Mouse (Mus musculus): ENCODE results near the gene Ermap. TPM values are rescaled to one million over a fixed set of nuclear protein-coding genes. Genes with fewer than 3 reads are reported as not detected.

Gene Ermap
- polyA plus RNA-seq, 1 experiment: 0.08 TPM

GRCm38 (mm10) chr4:119173851-119174453 lies 15.9 kb downstream of the Ermap start, which contains the start of gene Zfp691:
Gene Zfp691, minus strand, starts transcription at chr4:119174195.
- under 1% methylated on average over 40 of the region's 40 CpGs for WGBS

GRCm38 (mm10) chr4:119172919-119173650 lies 16.7 kb downstream of the Ermap start:
- no peak for DNase-seq
- Histone ChIP-seq H3K4me1 (ENCODE audit: control insufficient read depth, insufficient read depth, low read length) (peaks cover 7% of the 10 kb centered on the region; the same call in 1 of the 2 replicates), H3K27me3 (replicated peaks; ENCODE audit: control insufficient read depth, insufficient read depth, low read length) (no peaks in the 10 kb centered on the region), H3K27ac (ENCODE audit: insufficient read depth, low read depth, low read length) (peak overlapping the region; percentile 62; the same call in 1 of the 2 replicates), H3K4me3 (ENCODE audit: insufficient read depth, low read depth, low read length) (peak overlapping the region; percentile 72), H3K36me3 (ENCODE audit: control insufficient read depth, insufficient read depth, low read length) (no peaks in the 10 kb centered on the region; the same call in 1 of the 2 replicates)
- TF ChIP-seq CTCF (conservative IDR thresholded peaks at IDR 0.05; ENCODE audit: insufficient read depth, insufficient read length, low read depth, low read length) (no peak), POLR2A (IDR thresholded peaks at IDR 0.05; ENCODE audit: low read depth, low read length) (no peak)
- WGBS: 22% methylated on average over 18 of the region's 18 CpGs

More at GRCm38 (mm10) chr4:119173851-119174453, 15.9 kb downstream of the Ermap start, which contains the start of gene Zfp691:
- Histone ChIP-seq H3K4me3 (ENCODE audit: insufficient read depth, low read depth, low read length) (peak within 1 kb of the TSS; percentile 72), H3K36me3 (ENCODE audit: control insufficient read depth, insufficient read depth, low read length) (no peaks in the 10 kb centered on the region; the same call in 1 of the 2 replicates), H3K27me3 (replicated peaks; ENCODE audit: control insufficient read depth, insufficient read depth, low read length) (no peaks in the 10 kb centered on the region), H3K4me1 (ENCODE audit: control insufficient read depth, insufficient read depth, low read length) (peaks cover 7% of the 10 kb centered on the region; the same call in 1 of the 2 replicates), H3K27ac (ENCODE audit: insufficient read depth, low read depth, low read length) (peak within 1 kb of the TSS; percentile 62)
- DNase-seq: peak; percentile 99
- TF ChIP-seq CTCF (conservative IDR thresholded peaks at IDR 0.05; ENCODE audit: insufficient read depth, insufficient read length, low read depth, low read length): no peak
- TF ChIP-seq POLR2A (IDR thresholded peaks at IDR 0.05; ENCODE audit: low read depth, low read length): peak; percentile 78

DNA sequence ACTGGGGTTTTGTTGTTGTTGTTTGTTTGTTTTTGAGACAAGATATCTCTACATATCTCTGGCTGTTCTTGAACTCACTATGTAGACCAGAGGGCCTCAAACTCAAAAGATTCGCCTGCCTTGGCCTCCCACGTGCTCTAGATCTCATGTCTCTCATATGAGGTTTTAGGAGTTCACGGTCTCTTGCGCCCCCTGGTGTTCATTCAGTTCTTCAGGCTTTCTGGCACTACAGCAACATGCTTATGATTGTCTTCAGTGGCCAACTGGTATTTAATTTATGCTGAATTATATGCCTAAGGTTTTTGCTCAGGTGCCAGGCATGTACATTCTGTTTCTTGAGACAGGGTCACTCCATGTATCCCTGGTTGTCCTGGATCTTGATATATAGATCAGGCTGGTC lies 22.1 kb downstream of the Ermap start:
- Histone ChIP-seq H3K4me1 (ENCODE audit: control insufficient read depth, insufficient read depth, low read length) (peaks cover 2% of the 10 kb centered on the region; the same call in 1 of the 2 replicates), H3K27me3 (replicated peaks; ENCODE audit: control insufficient read depth, insufficient read depth, low read length) (no peaks in the 10 kb centered on the region), H3K36me3 (ENCODE audit: control insufficient read depth, insufficient read depth, low read length) (no peaks in the 10 kb centered on the region; the same call in 1 of the 2 replicates), H3K4me3 (ENCODE audit: insufficient read depth, low read depth, low read length) (no peak overlapping the region), H3K27ac (ENCODE audit: insufficient read depth, low read depth, low read length) (no peak overlapping the region)
- DNase-seq: peak; percentile 88
- 2% methylated on average over 4 of the region's 4 CpGs for WGBS
- no peak for TF ChIP-seq POLR2A (IDR thresholded peaks at IDR 0.05; ENCODE audit: low read depth, low read length)
- peak; percentile 81 for TF ChIP-seq CTCF (conservative IDR thresholded peaks at IDR 0.05; ENCODE audit: insufficient read depth, insufficient read length, low read depth, low read length)

- WGBS: 81% methylated on average over 4 of the region's 4 CpGs
- H3K4me1 ChIP-seq (ENCODE audit: control insufficient read depth, insufficient read depth, low read length): no peaks in the 10 kb centered on the region
- H3K27me3 ChIP-seq (replicated peaks; ENCODE audit: control insufficient read depth, insufficient read depth, low read length): no peaks in the 10 kb centered on the region
- H3K27ac ChIP-seq (ENCODE audit: insufficient read depth, low read depth, low read length): no peak overlapping the region
- TF ChIP-seq POLR2A (IDR thresholded peaks at IDR 0.05; ENCODE audit: low read depth, low read length) (no peak), CTCF (conservative IDR thresholded peaks at IDR 0.05; ENCODE audit: insufficient read depth, insufficient read length, low read depth, low read length) (no peak)
- no peaks in the 10 kb centered on the region; the same call in 1 of the 2 replicates for H3K36me3 ChIP-seq (ENCODE audit: control insufficient read depth, insufficient read depth, low read length)
- H3K4me3 ChIP-seq (ENCODE audit: insufficient read depth, low read depth, low read length): no peak overlapping the region
- DNase-seq: no peak
Measured at GRCm38 (mm10) chr4:119167068-119167467, 22.7 kb downstream of the Ermap start.

GRCm38 (mm10) chr4:119165916-119166315 lies 23.9 kb downstream of the Ermap start:
- 69% methylated on average over 7 of the region's 7 CpGs for WGBS
- no peak for DNase-seq
- no peaks in the 10 kb centered on the region for H3K4me1 ChIP-seq (ENCODE audit: control insufficient read depth, insufficient read depth, low read length)
- no peaks in the 10 kb centered on the region for H3K27me3 ChIP-seq (replicated peaks; ENCODE audit: control insufficient read depth, insufficient read depth, low read length)
- H3K4me3 ChIP-seq (ENCODE audit: insufficient read depth, low read depth, low read length): no peak overlapping the region
- no peaks in the 10 kb centered on the region; the same call in 1 of the 2 replicates for H3K36me3 ChIP-seq (ENCODE audit: control insufficient read depth, insufficient read depth, low read length)
- no peak overlapping the region for H3K27ac ChIP-seq (ENCODE audit: insufficient read depth, low read depth, low read length)
- no peak for TF ChIP-seq POLR2A (IDR thresholded peaks at IDR 0.05; ENCODE audit: low read depth, low read length)
- TF ChIP-seq CTCF (conservative IDR thresholded peaks at IDR 0.05; ENCODE audit: insufficient read depth, insufficient read length, low read depth, low read length): no peak

DNA sequence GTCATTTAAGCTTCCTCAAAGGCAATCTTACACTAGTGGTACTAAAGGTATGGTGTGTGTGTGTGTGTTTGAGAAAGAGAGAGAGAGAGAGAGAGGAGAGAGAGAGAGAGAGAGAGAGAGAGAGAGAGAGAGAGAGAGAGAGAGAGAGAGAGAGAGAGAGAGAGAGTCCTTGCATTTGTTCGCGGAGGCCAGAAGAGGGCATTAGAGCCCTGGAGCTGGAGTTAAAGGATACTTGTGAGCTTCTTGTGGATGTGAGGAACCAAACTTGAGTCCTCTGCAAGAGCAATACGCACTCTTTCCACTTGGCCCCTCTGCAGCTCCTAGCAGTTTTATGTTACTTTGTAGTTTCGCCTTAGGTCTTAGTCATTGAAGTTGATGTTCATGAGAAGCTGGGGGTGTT lies 26.8 kb downstream of the Ermap start:
- no peak for DNase-seq
- H3K27ac ChIP-seq (ENCODE audit: insufficient read depth, low read depth, low read length): no peak overlapping the region
- 82% methylated on average over 4 of the region's 4 CpGs for WGBS
- no peaks in the 10 kb centered on the region for H3K36me3 ChIP-seq (ENCODE audit: control insufficient read depth, insufficient read depth, low read length)
- H3K4me3 ChIP-seq (ENCODE audit: insufficient read depth, low read depth, low read length): no peak overlapping the region
- TF ChIP-seq CTCF (conservative IDR thresholded peaks at IDR 0.05; ENCODE audit: insufficient read depth, insufficient read length, low read depth, low read length) (0 out of 2 replicates have a peak, but pooled peaks have one; percentile 7), POLR2A (IDR thresholded peaks at IDR 0.05; ENCODE audit: low read depth, low read length) (no peak)
- no peaks in the 10 kb centered on the region for H3K4me1 ChIP-seq (ENCODE audit: control insufficient read depth, insufficient read depth, low read length)
- H3K27me3 ChIP-seq (replicated peaks; ENCODE audit: control insufficient read depth, insufficient read depth, low read length): no peaks in the 10 kb centered on the region

DNA sequence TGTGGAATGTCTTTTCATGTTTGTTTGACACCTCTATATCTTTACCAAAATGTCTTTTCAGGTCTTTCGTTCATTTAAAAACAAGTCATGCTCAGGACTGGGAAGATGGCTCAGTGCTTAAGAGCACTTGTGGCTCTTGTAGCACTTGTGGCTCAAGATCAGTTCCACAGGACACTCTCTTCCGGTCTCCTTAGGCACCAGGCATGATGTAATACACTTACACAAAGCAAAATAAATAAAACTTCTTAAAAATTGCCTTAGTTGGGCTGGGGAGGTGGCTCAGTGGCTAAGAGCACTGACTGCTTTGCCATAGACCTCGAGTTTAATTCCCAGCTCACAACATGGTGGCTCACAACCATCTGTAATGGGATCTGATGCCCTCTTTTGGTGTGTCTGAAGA lies 28.5 kb downstream of the Ermap start:
- TF ChIP-seq POLR2A (IDR thresholded peaks at IDR 0.05; ENCODE audit: low read depth, low read length): no peak
- no peak for TF ChIP-seq CTCF (conservative IDR thresholded peaks at IDR 0.05; ENCODE audit: insufficient read depth, insufficient read length, low read depth, low read length)
- Histone ChIP-seq H3K36me3 (ENCODE audit: control insufficient read depth, insufficient read depth, low read length) (no peaks in the 10 kb centered on the region), H3K27ac (ENCODE audit: insufficient read depth, low read depth, low read length) (no peak overlapping the region), H3K4me1 (ENCODE audit: control insufficient read depth, insufficient read depth, low read length) (no peaks in the 10 kb centered on the region), H3K4me3 (ENCODE audit: insufficient read depth, low read depth, low read length) (no peak overlapping the region), H3K27me3 (replicated peaks; ENCODE audit: control insufficient read depth, insufficient read depth, low read length) (no peaks in the 10 kb centered on the region)
- no peak for DNase-seq
- 75% methylated on average over 3 of the region's 3 CpGs for WGBS

Data from kidney, adult 2 months (tissue).